Mouse (Mus musculus) liver, adult 2 months (tissue): ENCODE measurements around the gene Ednra.

Source experiments
- CTCF ChIP-seq: fragments of 200-500 bp; IDR thresholded peaks from 2 replicates; pipeline ENCODE4 v1.5.1; 2011; ENCODE audit warnings: low read depth, low read length, control low read depth
- POLR2A ChIP-seq: fragments of 200-500 bp; IDR thresholded peaks from 2 replicates; pipeline ENCODE4 v1.6.1; 2011; ENCODE audit warnings: low read length, control low read depth; ENCODE audit not compliant: insufficient read depth; ENCODE audit errors: extremely low read depth

GRCm38 (mm10) chr8:77772210-77772886 is 48.1 kb upstream of the Ednra start:
- no peak for TF ChIP-seq POLR2A
- TF ChIP-seq CTCF, result no peak
